Mouse (Mus musculus) left cerebral cortex, postnatal 14 days (tissue): Measurements from ENCODE around the gene Gstm1. TPM values are rescaled to one million over a fixed set of nuclear protein-coding genes. Genes with fewer than 3 reads are reported as not detected.
"Not testable (repeated sequence)": the region's sequence is repeated elsewhere in the genome, so short reads cannot be mapped to it uniquely, and the experiment has no call there.

Experiments
- DNase-seq, 2 experiments: peaks; one replicate each; pipeline ENCODE4 v3.0.0; 2021 to 2022; ENCODE audit warnings: low spot score in 2 of 2, mixed read lengths in 1 of 2
- intact Hi-C: fragments of 180-260 bp; cut with DNase I; formaldehyde crosslinking; loops from one replicate; pipeline ENCODE4 v1.15.1; 2025
- total RNA-seq, 2 experiments: library from RNA; stranded (reverse); gene quantifications; 2 replicates each; pipeline ENCODE4 v1.2.3; 2021

Gstm1 gene
- total RNA-seq, 2 experiments from 2014 or later: 66.2 to 73.0 TPM

- DNase-seq: no peak
- intact Hi-C loops: no loop called here
These were observed 43.5 kb downstream of the Gstm1 start for GRCm38 (mm10) chr3:107974237-107974636.

- intact Hi-C loops: no loop called here
- no peak for DNase-seq
These were observed 45.7 kb downstream of the Gstm1 start for GRCm38 (mm10) chr3:107972070-107972469.

DNA sequence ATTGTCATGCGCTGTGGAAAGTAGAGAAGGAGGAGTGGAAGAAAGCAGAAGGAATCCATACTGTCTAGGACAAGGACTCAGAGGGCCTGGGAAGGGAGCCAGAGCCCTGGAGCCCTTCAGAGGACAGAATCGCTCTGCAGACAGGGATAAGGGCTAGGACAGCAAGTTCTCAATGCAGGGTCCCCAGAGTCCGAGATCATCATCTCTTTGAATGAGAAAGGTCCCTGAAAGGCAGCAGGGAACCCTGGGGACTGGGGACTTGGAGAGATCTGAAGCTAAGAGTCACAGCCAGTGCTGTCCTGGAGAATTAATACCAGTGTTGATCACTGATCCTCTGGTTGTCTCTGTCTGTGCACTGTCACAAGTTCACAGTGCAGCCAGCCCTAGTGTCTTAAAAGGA lies 46.7 kb downstream of the Gstm1 start:
- intact Hi-C loops, DNase-seq: not testable (repeated sequence)

DNA sequence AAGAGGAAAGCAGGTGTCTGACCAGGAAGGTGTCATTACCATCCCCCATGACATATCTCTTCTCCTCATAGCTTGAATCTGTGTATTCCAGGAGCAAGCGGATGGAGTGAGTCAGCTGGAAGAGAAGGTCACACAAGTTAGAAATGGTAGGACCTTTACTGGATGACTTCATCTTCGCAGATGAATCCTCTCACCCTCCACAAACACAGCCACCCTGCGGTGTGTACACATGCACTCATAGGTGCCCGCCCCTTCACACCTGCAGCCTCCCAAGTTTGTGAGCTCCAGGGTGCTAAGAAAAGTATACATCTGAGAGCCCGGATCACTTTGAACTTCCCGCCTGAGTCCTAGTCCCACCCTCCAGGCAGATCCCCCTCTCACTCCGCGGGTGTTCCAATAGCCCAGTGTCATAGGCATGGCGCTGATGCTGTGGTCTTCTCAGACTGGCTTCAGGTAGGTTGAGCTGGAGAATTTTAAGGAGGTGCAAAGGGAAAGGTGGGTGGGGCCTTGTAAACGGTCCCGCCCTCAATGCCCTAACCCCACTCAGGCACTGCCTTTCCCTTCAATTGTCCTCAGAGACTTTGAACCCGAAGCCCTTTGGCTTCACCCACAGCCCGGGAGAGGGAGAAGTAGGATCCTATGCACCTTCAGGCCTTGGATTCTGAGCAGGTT lies 48.9 kb downstream of the Gstm1 start, which contains the start of gene Gstm3:
Gene Gstm3, minus strand, starts transcription at position 560 of the 672 bp plus-strand sequence.
- intact Hi-C loops: no loop called here
- DNase-seq: no peak

- intact Hi-C loops: no loop called here
- DNase-seq: no peak
These were observed 51.1 kb downstream of the Gstm1 start for GRCm38 (mm10) chr3:107966631-107967030.

DNA sequence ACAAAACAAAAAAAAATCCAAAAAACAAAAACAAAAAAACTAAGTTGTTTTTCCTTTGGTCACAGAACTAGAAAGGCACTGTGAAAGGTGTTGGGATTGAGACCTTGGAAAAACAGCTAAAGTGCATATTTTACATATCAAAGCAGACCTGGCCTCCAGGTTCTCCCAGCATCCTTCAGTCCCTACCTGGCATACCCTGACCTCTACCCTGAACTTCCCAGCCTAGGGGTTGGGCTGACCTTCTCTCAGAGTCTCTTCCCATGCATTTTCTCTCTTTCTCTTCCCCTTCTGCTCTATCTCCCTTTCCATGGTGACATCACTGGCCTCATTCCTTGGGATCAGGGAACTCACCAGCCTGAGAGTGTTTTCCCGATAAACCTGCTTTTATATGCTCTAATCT lies 52.2 kb downstream of the Gstm1 start:
- intact Hi-C loops: no loop called here
- no peak for DNase-seq

DNA sequence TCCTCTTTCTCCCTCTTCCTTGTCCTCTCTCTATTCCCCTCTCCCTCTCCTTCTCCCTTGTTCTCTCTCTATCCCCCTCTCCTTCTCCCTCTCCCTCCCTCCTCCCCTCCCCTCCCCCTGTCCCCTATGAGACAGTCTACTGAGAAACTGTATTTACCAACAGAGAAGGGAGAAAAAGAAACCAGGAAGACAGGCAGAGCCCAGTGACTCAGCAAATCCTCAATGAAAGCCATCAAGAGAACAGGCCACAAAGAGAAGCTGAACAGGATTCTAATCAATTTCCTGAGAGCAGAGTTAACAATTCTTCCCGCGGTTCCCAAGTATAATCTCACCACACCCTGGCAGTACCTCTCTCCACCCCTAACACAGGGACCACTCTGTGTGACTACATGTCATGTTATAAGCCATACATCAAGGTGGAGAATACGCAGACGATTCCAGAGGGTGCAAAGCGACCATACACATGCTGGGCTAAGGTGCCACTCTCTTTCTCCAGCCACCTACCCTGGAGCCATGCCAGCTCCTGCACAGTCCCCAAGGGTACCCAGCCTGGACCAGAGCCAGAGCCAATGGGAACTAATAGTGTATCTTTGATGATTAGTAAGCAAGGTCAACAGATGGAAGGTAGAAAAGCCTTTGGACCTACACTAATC lies 53.0 kb downstream of the Gstm1 start:
- intact Hi-C loops: no loop called here
- no peak for DNase-seq

GRCm38 (mm10) chr3:107964026-107964425 lies 53.7 kb downstream of the Gstm1 start:
- intact Hi-C loops: no loop called here

More at GRCm38 (mm10) chr3:107964026-107964425, 53.7 kb downstream of the Gstm1 start:
- no peak for DNase-seq

Other genes with a start within 250 kb of the Gstm1 start
- gene Eps8l3, start 140.7 kb downstream of the Gstm1 start, total RNA-seq: not detected
- 100 to 1,000 TPM; 182 to 200 TPM for gene Gstm5, start 122.2 kb downstream of the Gstm1 start, total RNA-seq
- gene Gstm7, start 86.2 kb downstream of the Gstm1 start, total RNA-seq: 10 to 100 TPM; 66.3 to 66.4 TPM
- gene Gstm6, start 74.2 kb downstream of the Gstm1 start, total RNA-seq: 1 to 10 TPM; 3.4 to 3.8 TPM
- not detected for gene Gstm3, start 48.7 kb downstream of the Gstm1 start, total RNA-seq
- gene Gstm2, start 31.5 kb downstream of the Gstm1 start, total RNA-seq: 1 to 10 TPM; 3.3 TPM
- 10 to 100 TPM; 10.4 to 12.1 TPM for gene Gstm4, start 26.9 kb upstream of the Gstm1 start, total RNA-seq
- 10 to 100 TPM; 43.3 to 50.8 TPM for gene Ampd2, start 68.7 kb upstream of the Gstm1 start, total RNA-seq
- gene Gnat2, start 74.8 kb upstream of the Gstm1 start, total RNA-seq: not detected
- 10 to 100 TPM; 31.1 to 34.1 TPM for gene Gnai3, start 128.2 kb upstream of the Gstm1 start, total RNA-seq
- gene Gpr61, start 136.9 kb upstream of the Gstm1 start, total RNA-seq: 10 to 100 TPM; 19.7 to 21.0 TPM
- 10 to 100 TPM; 55.3 to 57.7 TPM for gene Amigo1, start 168.4 kb upstream of the Gstm1 start, total RNA-seq
- gene Cyb561d1, start 183.2 kb upstream of the Gstm1 start, total RNA-seq: 10 to 100 TPM; 13.7 to 14.7 TPM
- 10 to 100 TPM; 22.5 to 23.0 TPM for gene Atxn7l2, start 193.0 kb upstream of the Gstm1 start, total RNA-seq
- 1 to 10 TPM; 1.1 to 1.3 TPM for gene Sypl2, start 208.7 kb upstream of the Gstm1 start, total RNA-seq
- 10 to 100 TPM; 83.4 to 89.6 TPM for gene Psma5, start 239.0 kb upstream of the Gstm1 start, total RNA-seq